Mouse (Mus musculus): Measurements from ENCODE around the gene Apoa1.
A peak's percentile ranks its signal among the peaks of the same experiment; 100 is the strongest.

The Apoa1 gene

GRCm38 (mm10) chr9:46215338-46216322, 12.8 kb upstream of the Apoa1 start:
- no peak for DNase-seq (ENCODE audit: low read depth, low spot score)

DNA sequence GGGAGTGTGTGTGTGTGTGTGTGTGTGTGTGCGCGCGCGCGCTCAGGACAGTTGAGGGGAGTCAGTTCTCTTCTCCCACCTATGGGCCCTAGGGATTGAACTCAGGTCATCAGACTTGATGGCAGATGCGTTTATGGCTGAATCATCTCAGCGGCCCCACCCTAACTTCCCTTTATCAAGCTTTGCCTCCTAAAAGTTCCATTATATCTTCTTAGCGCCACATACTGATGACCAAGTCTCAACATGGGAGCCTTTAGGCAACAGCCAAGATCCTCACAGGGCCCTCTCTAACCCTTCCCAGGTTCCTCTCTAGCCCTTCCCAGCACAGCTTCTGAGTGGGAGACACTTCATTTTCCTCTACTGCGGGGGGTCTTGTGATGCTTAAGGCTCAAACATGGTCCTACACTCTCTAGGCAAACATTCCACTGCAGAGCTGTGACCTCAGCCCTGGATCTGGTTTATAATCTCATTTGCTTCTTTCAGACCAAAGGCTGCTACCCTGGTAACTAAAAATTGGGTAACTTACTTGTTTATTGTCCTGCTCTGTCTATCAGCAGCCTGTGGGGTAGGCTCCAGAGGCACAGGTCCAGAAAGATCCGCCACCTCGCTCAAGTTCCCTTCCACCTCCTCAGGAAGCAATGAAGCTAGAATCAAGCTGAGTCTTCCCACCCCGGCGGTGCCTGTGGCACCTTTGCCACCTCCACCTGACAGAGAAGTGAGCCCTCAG, 11.5 kb upstream of the Apoa1 start:
- DNase-seq (ENCODE audit: low read depth, low spot score), result no peak

GRCm38 (mm10) chr9:46218176-46218575, 10.2 kb upstream of the Apoa1 start:
- DNase-seq (ENCODE audit: low read depth, low spot score), result no peak

DNA sequence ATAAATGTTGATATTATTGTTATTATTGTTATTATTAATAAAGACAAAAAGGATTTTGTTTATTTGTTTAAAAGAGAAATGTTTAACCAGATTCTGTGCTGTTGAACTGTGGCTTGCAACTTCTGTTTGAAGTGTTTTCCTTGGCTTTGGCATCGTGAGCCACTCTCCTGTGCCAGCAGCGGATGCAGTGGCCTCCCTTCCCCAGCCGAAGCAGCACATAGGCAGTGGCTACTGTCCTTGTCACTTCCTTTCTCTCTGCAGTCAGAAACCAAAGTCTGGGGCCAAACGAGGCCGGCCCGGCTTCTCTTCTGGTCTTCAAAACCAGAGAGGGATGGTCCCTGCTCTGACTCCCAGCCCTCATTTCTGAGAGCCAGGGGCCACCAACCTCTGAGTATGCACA, 5.3 kb upstream of the Apoa1 start:
- no peak for DNase-seq (ENCODE audit: low read depth, low spot score)

- DNase-seq (ENCODE audit: low read depth, low spot score), result no peak
These were observed 4.3 kb upstream of the Apoa1 start for GRCm38 (mm10) chr9:46224101-46224500.

DNA sequence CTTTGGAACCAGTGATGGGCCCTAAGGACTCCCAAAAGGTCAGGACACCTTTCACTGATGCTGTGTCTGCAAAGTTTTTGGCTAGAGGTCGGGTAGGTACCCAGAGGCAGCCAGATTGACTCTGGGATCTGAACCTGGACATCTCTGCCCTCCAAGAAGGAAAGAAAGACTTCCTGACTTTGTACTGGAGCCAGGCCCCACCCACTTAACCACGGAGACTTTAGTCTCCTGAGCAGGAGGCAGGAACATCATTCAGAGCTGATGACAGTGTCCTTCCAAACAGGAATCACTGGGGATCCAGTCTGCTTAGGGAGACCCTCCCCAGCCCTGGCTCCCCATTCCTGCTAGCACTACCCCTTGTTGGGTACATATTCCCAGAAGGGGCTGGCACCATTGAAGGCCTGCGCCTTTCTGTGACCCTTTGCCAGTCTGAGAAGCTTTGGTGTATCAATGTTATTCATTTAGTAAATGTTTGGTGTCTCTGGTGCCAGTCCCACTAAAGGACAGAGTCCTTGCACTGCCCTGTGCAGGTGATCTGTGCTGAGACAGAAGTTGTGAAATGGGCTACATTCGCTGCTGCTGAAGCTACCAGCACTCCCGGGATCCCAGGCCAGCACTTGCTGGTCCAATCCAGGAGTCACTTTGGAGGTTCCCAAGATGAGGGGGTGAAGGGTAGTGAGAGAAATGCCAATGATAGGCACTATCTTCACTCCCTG, 3.3 kb upstream of the Apoa1 start:
- no peak for DNase-seq (ENCODE audit: low read depth, low spot score)

DNA sequence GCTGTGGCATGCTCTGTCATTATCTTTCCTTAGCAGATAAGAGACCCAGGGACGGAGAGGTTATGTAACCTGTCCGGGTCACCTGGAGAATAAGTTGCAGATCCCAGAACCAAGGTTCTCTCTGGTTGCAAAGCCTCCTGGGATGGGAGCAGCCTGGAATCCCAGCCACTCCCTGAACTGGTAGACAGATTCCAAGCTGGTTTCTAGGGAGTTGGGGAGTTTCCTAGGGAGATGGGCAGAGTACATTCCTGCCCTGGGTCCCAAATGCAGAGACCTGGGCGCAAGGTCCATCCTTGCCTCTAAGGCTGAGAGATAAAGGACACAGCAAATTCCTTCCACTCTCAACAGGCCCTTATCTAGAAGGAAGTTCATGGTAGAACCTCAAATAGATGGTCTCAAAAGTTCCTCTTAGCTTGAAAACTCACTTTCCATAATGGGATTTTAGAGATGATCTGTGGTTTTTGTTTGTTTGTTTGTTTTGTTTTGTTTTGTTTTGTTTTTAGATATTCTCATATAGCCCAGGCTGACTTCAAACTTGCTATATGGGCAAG, 1.2 kb upstream of the Apoa1 start:
- DNase-seq (ENCODE audit: low read depth, low spot score), result no peak

DNA sequence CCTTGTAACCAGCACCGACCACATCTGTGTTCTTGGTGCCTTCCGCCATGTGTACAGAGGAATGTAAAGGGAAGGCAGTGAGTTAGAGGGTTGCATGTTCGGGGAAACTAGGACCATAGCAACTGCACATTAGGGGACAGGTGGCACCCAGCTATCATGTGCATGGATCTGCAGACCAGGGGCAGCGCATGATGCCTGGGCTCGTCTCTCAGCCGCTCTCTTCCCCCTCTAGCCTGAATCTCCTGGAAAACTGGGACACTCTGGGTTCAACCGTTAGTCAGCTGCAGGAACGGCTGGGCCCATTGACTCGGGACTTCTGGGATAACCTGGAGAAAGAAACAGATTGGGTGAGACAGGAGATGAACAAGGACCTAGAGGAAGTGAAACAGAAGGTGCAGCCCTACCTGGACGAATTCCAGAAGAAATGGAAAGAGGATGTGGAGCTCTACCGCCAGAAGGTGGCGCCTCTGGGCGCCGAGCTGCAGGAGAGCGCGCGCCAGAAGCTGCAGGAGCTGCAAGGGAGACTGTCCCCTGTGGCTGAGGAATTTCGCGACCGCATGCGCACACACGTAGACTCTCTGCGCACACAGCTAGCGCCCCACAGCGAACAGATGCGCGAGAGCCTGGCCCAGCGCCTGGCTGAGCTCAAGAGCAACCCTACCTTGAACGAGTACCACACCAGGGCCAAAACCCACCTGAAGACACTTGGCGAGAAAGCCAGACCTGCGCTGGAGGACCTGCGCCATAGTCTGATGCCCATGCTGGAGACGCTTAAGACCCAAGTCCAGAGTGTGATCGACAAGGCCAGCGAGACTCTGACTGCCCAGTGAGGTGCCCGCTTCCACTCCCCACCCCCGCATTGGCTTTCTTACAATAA, 1.4 kb downstream of the Apoa1 start:
- peak; percentile 74 for DNase-seq (ENCODE audit: low read depth, low spot score)

DNA sequence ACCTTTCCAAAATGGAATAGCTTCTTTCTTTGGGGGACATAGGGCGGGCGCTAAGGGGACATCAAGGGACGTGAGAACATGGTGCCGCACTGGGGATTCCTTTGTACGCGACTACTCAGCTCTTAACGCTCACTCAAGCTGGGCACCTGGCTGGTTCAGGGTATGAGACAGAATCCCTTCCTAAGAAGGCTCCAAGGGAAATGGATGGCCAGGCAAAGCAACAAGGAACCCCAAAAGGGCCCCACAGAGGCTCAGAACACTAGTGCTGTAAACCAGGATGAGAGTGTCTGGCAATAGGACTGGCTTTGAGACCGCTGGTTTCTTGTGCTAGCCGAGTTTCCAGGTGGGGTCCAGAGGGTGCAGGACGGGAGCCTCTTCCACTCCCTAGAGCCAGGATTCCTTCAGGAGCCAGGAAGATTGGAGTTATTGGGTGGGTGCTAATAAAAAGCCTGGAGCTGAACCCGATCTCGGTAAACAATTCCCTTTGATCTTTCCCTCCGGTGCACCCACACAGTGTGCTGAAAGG, 2.1 kb downstream of the Apoa1 start:
- no peak for DNase-seq (ENCODE audit: low read depth, low spot score)

DNA sequence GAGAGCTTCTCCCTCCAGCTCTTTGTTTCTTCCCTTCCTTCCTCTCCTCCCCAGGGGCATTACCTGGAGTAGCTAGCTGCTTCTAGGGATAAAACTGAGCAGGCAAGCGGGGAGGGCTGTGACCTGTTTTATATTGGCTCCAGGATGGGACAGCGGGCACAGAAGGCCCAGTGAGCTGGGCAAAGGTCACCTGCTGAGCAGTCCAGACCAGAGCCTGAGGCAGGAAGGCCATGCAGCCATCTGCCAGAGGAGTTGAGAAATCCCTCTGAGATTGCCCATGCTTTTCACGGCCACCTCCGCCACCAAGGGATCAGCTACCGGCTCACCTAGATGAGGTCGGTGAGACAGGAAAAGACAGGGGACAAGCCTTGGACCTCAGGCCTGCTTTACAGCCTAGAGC, 6.8 kb downstream of the Apoa1 start:
- no peak for DNase-seq (ENCODE audit: low read depth, low spot score)

GRCm38 (mm10) chr9:46235596-46235648, 7.0 kb downstream of the Apoa1 start, which contains the start of gene Apoc3:
Gene Apoc3, minus strand, starts transcription at chr9:46235636.
- DNase-seq (ENCODE audit: low read depth, low spot score), result no peak

GRCm38 (mm10) chr9:46235649-46236048, 7.3 kb downstream of the Apoa1 start:
- no peak for DNase-seq (ENCODE audit: low read depth, low spot score)

DNA sequence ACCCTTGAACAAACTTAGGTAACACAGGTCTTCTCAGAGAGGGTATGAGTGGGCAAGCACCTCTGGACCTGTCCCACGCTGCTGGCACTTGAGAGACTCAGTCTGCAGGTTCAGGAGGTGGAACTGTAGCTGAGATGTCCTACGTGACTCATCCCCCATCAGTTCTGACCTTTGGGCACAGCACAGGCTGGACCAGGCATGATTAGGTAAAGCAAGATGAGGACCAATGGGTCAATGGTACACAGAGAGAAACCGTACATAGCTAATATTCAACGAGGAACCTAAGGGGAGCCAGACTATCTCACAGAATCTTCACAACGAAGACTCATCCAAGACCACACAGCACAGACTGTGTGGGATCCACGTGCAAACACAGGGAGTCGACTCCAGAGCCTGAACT, 10.5 kb downstream of the Apoa1 start:
- no peak for DNase-seq (ENCODE audit: low read depth, low spot score)

DNA sequence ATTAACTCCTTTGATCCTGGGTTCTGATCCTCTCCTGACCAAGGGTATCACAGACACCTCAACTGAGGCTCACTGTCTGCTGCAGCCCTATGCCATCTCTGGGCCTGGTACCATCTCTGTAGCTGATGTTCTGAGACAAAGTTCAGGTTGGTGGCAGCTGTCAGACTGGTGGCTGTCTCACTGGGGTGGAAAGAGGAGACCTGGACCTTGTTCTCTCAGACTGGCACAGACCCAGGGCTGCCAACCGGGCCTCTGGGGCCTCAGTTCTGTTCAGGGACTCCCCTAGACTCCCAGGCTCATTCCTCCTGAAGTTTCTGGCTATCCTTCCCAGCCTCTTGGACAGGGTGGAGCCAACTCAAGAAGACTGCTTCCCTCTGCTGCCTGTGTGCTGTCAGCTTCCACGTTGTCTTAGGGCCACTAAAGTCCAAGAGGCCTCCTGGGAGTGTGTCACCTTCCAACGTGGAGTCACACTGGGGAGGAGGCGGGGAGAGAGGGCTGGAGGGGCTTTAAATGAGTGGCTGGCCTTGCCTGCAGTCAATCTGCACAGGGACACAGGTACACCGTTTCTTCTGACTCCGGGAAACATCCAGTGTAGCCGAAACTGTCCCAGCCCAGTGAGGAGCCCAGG, 12.3 kb downstream of the Apoa1 start, which contains the start of gene Apoa4:
Gene Apoa4 (plus strand): TSS at position 171 of the 628 bp plus-strand sequence.
- no peak for DNase-seq (ENCODE audit: low read depth, low spot score)

DNA sequence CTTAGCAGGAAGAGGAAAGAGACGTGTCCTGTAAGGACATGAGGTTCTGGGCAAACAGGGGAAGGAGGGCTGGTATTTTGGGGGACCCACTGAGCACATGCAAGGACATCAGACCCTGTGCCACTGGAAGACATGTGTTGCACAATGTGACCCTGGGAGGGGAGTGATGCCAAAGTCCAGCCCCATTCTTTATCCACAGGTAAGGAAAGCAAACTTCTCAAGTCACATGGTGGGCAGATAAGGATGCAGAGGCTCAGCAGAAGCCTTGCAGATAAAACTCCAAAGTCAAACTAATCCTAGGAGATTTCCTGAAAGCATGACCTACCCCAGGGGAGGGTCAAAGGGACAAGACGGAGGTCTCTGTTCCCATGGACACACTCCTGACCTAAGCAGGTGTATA, 13.4 kb downstream of the Apoa1 start:
- no peak for DNase-seq (ENCODE audit: low read depth, low spot score)

GRCm38 (mm10) chr9:46243122-46243521, 14.7 kb downstream of the Apoa1 start:
- DNase-seq (ENCODE audit: low read depth, low spot score), result no peak

DNA sequence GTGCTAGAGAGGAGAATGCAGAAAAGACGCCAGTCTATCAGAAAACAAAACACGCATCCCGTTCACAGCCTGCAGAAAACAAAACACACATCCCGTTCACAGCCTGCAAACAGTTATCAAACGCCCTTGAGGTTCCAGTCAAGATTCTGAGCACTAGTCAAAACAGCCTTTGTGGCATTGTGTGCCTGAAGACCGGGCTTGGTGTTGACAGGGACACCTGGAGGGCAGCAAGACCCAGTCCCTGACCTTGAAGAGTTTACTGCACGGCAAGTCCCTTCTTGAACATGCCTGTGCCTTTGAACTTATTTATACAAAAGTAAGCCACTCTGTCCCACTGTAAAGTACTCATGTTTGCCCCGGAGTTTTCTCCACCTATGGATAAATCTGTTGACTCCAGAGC, 15.2 kb downstream of the Apoa1 start:
- no peak for DNase-seq (ENCODE audit: low read depth, low spot score)

- peak; percentile 84 for DNase-seq (ENCODE audit: low read depth, low spot score)
These were observed 18.5 kb downstream of the Apoa1 start for GRCm38 (mm10) chr9:46246752-46247324.

DNA sequence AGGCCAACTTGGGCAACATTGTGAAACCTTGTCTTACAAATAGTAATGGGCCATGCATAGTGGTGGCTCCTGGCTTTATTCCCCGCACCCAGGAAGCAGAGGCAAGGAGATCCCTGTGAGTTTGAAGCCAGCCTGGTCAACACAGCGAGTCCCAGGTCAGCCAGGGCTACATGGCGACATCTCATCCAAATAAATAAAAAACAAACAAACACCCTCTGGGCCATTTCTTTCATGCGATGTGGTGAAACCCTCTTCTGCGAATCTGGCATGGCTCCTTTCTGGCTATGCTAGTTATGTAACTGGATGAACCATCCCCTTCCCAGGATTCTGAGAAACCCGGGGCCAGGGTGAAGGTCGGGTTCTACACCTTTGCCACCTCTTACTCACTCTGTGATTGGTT, 27.8 kb downstream of the Apoa1 start:
- DNase-seq (ENCODE audit: low read depth, low spot score), result no peak

GRCm38 (mm10) chr9:46256658-46257385, 28.4 kb downstream of the Apoa1 start:
- DNase-seq (ENCODE audit: low read depth, low spot score), result no peak
